Mouse (Mus musculus): ENCODE measurements around the gene Casq2. TPM values are rescaled to one million over a fixed set of nuclear protein-coding genes. Genes with fewer than 3 reads are reported as not detected.

Casq2 gene
- total and polyA plus RNA-seq, 3 experiments = not detected

DNA sequence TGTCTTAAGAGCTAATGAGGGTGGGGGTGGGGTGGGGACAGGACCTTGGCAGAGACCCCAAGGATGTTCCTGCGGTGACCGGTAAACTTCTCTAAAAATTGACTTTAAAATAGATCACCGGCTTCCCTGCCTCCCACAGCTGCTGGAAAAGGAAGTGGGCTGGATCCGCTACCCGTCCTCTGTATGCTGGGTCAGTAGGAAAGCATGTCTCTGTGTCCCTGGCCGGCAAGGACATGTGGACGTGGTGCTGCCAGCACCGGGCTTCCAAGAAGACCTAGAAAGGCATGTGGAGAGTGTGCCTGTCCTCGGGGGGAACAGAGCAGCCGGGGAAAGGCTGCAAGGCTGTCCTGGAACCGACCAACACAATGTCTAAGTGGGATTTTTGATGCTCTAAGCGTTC, 496 bp upstream of the Casq2 start:
- no peaks in the 10 kb centered on the region for H3K9me3 ChIP-seq (replicated peaks; ENCODE audit: insufficient read depth, low read length)
- no peaks in the 10 kb centered on the region for H3K79me2 ChIP-seq (ENCODE audit: control insufficient read depth, insufficient read depth, low read length, poor library complexity)
- no peak overlapping the region for H3K27ac ChIP-seq (ENCODE audit: control insufficient read depth, low read depth, low read length)
- H3K36me3 ChIP-seq (ENCODE audit: control insufficient read depth in 1 of 2, insufficient read depth in 2 of 2, low read length in 2 of 2) = no peaks in the 10 kb centered on the region
- no peak overlapping the region for H3K4me3 ChIP-seq (ENCODE audit: control insufficient read depth in 1 of 2, insufficient read depth in 1 of 2, low read depth in 2 of 2, low read length in 2 of 2)
- no peak for DNase-seq (ENCODE audit: low read depth, low spot score)
- no peak overlapping the region for H3K9ac ChIP-seq (ENCODE audit: control insufficient read depth, low read depth, low read length, poor library complexity, severe bottlenecking)
- TF ChIP-seq TAL1 (IDR thresholded peaks at IDR 0.05; ENCODE audit: low read length) = no peak
- TF ChIP-seq NRF1 (IDR thresholded peaks at IDR 0.05; ENCODE audit: insufficient read depth, low read depth, low read length, poor library complexity, severe bottlenecking) = no peak
- no peak for TF ChIP-seq BHLHE40 (IDR thresholded peaks at IDR 0.05; ENCODE audit: borderline replicate concordance, low read depth, low read length)
- no peak for TF ChIP-seq POLR2AphosphoS2 (IDR thresholded peaks at IDR 0.05; ENCODE audit: low read length)
- no peak for TF ChIP-seq TBP (IDR thresholded peaks at IDR 0.05; ENCODE audit: low read depth, low read length)
- TF ChIP-seq ZC3H11A (IDR thresholded peaks at IDR 0.05; ENCODE audit: low read depth, low read length) = no peak
- TF ChIP-seq ZMIZ1 (IDR thresholded peaks at IDR 0.05; ENCODE audit: low read depth, low read length) = no peak
- no peak for TF ChIP-seq ZNF384 (IDR thresholded peaks at IDR 0.05; ENCODE audit: low read depth, low read length)
- no peak for TF ChIP-seq CHD1 (IDR thresholded peaks at IDR 0.05; ENCODE audit: low read depth, low read length)
- no peak for TF ChIP-seq MXI1 (IDR thresholded peaks at IDR 0.05; ENCODE audit: low read depth, low read length)
- TF ChIP-seq TCF12 (IDR thresholded peaks at IDR 0.05; ENCODE audit: low read depth, low read length) = no peak
- TF ChIP-seq CTCF (IDR thresholded peaks at IDR 0.05 in 2 of 3, conservative IDR thresholded peaks at IDR 0.05 in 1 of 3; ENCODE audit: control insufficient read depth in 1 of 3, insufficient read depth in 1 of 3, low read depth in 2 of 3, low read length in 3 of 3, poor library complexity in 1 of 3, severe bottlenecking in 1 of 3) = no peak
- TF ChIP-seq MAZ (IDR thresholded peaks at IDR 0.05; ENCODE audit: low read depth, low read length) = no peak
- TF ChIP-seq ELF1 (IDR thresholded peaks at IDR 0.05; ENCODE audit: low read depth, low read length) = no peak
- no peak for TF ChIP-seq JUND (IDR thresholded peaks at IDR 0.05; ENCODE audit: low read depth, low read length)
- no peak for TF ChIP-seq MEF2A (IDR thresholded peaks at IDR 0.05; ENCODE audit: extremely low read depth, insufficient replicate concordance, low read depth, low read length, poor library complexity, severe bottlenecking)
- TF ChIP-seq USF1 (IDR thresholded peaks at IDR 0.05; ENCODE audit: low read depth, low read length) = no peak
- no peak for TF ChIP-seq RCOR1 (IDR thresholded peaks at IDR 0.05; ENCODE audit: low read depth, low read length)
- no peaks in the 10 kb centered on the region for H3K4me1 ChIP-seq (ENCODE audit: control insufficient read depth in 1 of 2, insufficient read depth in 2 of 2, low read length in 2 of 2)
- H3K27me3 ChIP-seq (ENCODE audit: control insufficient read depth in 1 of 2, insufficient read depth in 2 of 2, low read length in 2 of 2) = no peaks in the 10 kb centered on the region; a peak in 1 of 4 replicates

DNA sequence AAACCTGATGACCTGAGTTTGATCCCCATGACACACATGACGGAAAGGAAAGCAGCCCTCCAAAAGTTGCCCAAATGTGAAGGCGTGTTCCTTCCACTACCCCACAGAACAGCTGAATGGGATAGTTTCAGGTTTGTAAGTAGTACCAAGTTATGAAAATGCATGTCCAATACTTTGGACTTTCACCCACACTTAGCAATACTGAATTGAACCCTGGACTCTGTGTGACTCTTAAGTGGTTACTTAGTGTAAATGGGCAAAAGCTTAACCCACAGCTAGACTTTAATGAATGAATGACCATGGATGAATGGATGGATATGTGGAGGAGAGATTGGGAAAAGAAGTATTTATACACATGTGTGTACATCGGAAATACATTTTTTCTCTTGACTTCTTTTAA, 8.6 kb downstream of the Casq2 start:
- H3K4me3 ChIP-seq (ENCODE audit: control insufficient read depth in 1 of 2, insufficient read depth in 1 of 2, low read depth in 2 of 2, low read length in 2 of 2) = no peak overlapping the region
- TF ChIP-seq USF2 (IDR thresholded peaks at IDR 0.05; ENCODE audit: borderline replicate concordance in 1 of 2, insufficient read depth in 1 of 2, low read depth in 1 of 2, low read length in 2 of 2) = no peak
- TF ChIP-seq POLR2A (IDR thresholded peaks at IDR 0.05; ENCODE audit: control insufficient read depth in 1 of 2, insufficient read depth in 1 of 2, low read depth in 1 of 2, low read length in 2 of 2, poor library complexity in 1 of 2) = no peak
- no peak for TF ChIP-seq GABPA (IDR thresholded peaks at IDR 0.05; ENCODE audit: low read depth, low read length)
- H3K4me1 ChIP-seq (ENCODE audit: control insufficient read depth in 1 of 2, insufficient read depth in 2 of 2, low read length in 2 of 2) = no peaks in the 10 kb centered on the region

More for the DNA sequence above, 8.6 kb downstream of the Casq2 start:
- Histone ChIP-seq H3K9me3 (replicated peaks; ENCODE audit: insufficient read depth, low read length) (no peaks in the 10 kb centered on the region), H3K27me3 (ENCODE audit: control insufficient read depth in 1 of 2, insufficient read depth in 2 of 2, low read length in 2 of 2) (no peaks in the 10 kb centered on the region), H3K9ac (ENCODE audit: control insufficient read depth, low read depth, low read length, poor library complexity, severe bottlenecking) (no peak overlapping the region), H3K27ac (ENCODE audit: control insufficient read depth, low read depth, low read length) (no peak overlapping the region), H3K79me2 (ENCODE audit: control insufficient read depth, insufficient read depth, low read length, poor library complexity) (no peaks in the 10 kb centered on the region), H3K36me3 (ENCODE audit: control insufficient read depth in 1 of 2, insufficient read depth in 2 of 2, low read length in 2 of 2) (no peaks in the 10 kb centered on the region)
- DNase-seq (ENCODE audit: low read depth, low spot score) = no peak

All from MEL (cell line).